Mouse (Mus musculus): ENCODE measurements around the gene Ace. TPM values are rescaled to one million over a fixed set of nuclear protein-coding genes. Genes with fewer than 3 reads are reported as not detected.

Gene Ace
- polyA plus RNA-seq, 1 experiment, result 1.3 TPM

GRCm38 (mm10) chr11:105969516-105969915 lies 1.8 kb downstream of the Ace start:
- H3K4me2 ChIP-seq (ENCODE audit: low read depth), result no peak overlapping the region
- H3K4me3 ChIP-seq, result no peak overlapping the region
- H3K27me3 ChIP-seq (ENCODE audit: control insufficient read depth, insufficient read depth, insufficient read length), result peaks cover 46% of the 10 kb centered on the region

GRCm38 (mm10) chr11:105974593-105974992 lies 6.8 kb downstream of the Ace start:
- Histone ChIP-seq H3K4me2 (ENCODE audit: low read depth) (no peak overlapping the region), H3K27me3 (ENCODE audit: control insufficient read depth, insufficient read depth, insufficient read length) (peaks cover 25% of the 10 kb centered on the region), H3ac (ENCODE audit: control insufficient read depth, insufficient read length) (no peak overlapping the region), H3K36me3 (ENCODE audit: control insufficient read depth, insufficient read depth) (no peaks in the 10 kb centered on the region), H3K79me2 (ENCODE audit: control insufficient read depth, insufficient read depth) (no peaks in the 10 kb centered on the region), H3K4me3 (no peak overlapping the region)
- TF ChIP-seq E2F4 (IDR thresholded peaks at IDR 0.05; ENCODE audit: insufficient read depth), result no peak
- no peak for TF ChIP-seq MAX (IDR thresholded peaks at IDR 0.05; ENCODE audit: low read depth)
- TF ChIP-seq REST (IDR thresholded peaks at IDR 0.05; ENCODE audit: insufficient read depth, insufficient read length), result no peak
- no peak for TF ChIP-seq TCF3 (IDR thresholded peaks at IDR 0.05; ENCODE audit: insufficient read length, low read depth)
- no peak for TF ChIP-seq MYOD1 (IDR thresholded peaks at IDR 0.05; ENCODE audit: control insufficient read depth in 1 of 3, insufficient read length in 2 of 3, low read depth in 2 of 3)
- TF ChIP-seq USF1 (IDR thresholded peaks at IDR 0.05; ENCODE audit: low read depth), result no peak
- TF ChIP-seq POLR2AphosphoS2 (IDR thresholded peaks at IDR 0.05; ENCODE audit: insufficient read length, low read depth), result no peak

More at GRCm38 (mm10) chr11:105969516-105969915, 1.8 kb downstream of the Ace start:
- no peaks in the 10 kb centered on the region for H3K36me3 ChIP-seq (ENCODE audit: control insufficient read depth, insufficient read depth)
- no peaks in the 10 kb centered on the region for H3K79me2 ChIP-seq (ENCODE audit: control insufficient read depth, insufficient read depth)
- H3ac ChIP-seq (ENCODE audit: control insufficient read depth, insufficient read length), result no peak overlapping the region
- TF ChIP-seq MYOG (IDR thresholded peaks at IDR 0.05; ENCODE audit: control insufficient read depth in 1 of 3, insufficient read depth in 1 of 3, insufficient read length in 2 of 3, low read depth in 2 of 3) (no peak), TCF12 (IDR thresholded peaks at IDR 0.05; ENCODE audit: insufficient read depth, poor library complexity, severe bottlenecking) (no peak)

GRCm38 (mm10) chr11:105975050-105975449 lies 7.3 kb downstream of the Ace start:
- peaks cover 25% of the 10 kb centered on the region for H3K27me3 ChIP-seq (ENCODE audit: control insufficient read depth, insufficient read depth, insufficient read length)
- peak; percentile 33 for TF ChIP-seq USF1 (IDR thresholded peaks at IDR 0.05; ENCODE audit: low read depth)
- TF ChIP-seq MYOD1 (IDR thresholded peaks at IDR 0.05; ENCODE audit: control insufficient read depth in 1 of 3, insufficient read length in 2 of 3, low read depth in 2 of 3), result no peak

GRCm38 (mm10) chr11:105975636-105976035 lies 7.9 kb downstream of the Ace start:
- peaks cover 25% of the 10 kb centered on the region for H3K27me3 ChIP-seq (ENCODE audit: control insufficient read depth, insufficient read depth, insufficient read length)
- no peak overlapping the region for H3K4me2 ChIP-seq (ENCODE audit: low read depth)
- no peaks in the 10 kb centered on the region for H3K36me3 ChIP-seq (ENCODE audit: control insufficient read depth, insufficient read depth)
- no peak overlapping the region for H3K4me3 ChIP-seq
- TF ChIP-seq POLR2AphosphoS2 (IDR thresholded peaks at IDR 0.05; ENCODE audit: insufficient read length, low read depth) (no peak), MAX (IDR thresholded peaks at IDR 0.05; ENCODE audit: low read depth) (no peak), TCF12 (IDR thresholded peaks at IDR 0.05; ENCODE audit: insufficient read depth, poor library complexity, severe bottlenecking) (no peak), POLR2A (IDR thresholded peaks at IDR 0.05; ENCODE audit: insufficient read length, low read depth) (no peak), TCF3 (IDR thresholded peaks at IDR 0.05; ENCODE audit: insufficient read length, low read depth) (no peak), USF1 (IDR thresholded peaks at IDR 0.05; ENCODE audit: low read depth) (no peak), REST (IDR thresholded peaks at IDR 0.05; ENCODE audit: insufficient read depth, insufficient read length) (no peak), CEBPB (IDR thresholded peaks at IDR 0.05; ENCODE audit: insufficient read depth, poor library complexity, severe bottlenecking) (no peak), MYOD1 (IDR thresholded peaks at IDR 0.05; ENCODE audit: control insufficient read depth in 1 of 3, insufficient read length in 2 of 3, low read depth in 2 of 3) (no peak), SRF (IDR thresholded peaks at IDR 0.05; ENCODE audit: control insufficient read depth, insufficient read length, low read depth) (no peak), MYOG (IDR thresholded peaks at IDR 0.05; ENCODE audit: control insufficient read depth in 1 of 3, insufficient read depth in 1 of 3, insufficient read length in 2 of 3, low read depth in 2 of 3) (no peak), E2F4 (IDR thresholded peaks at IDR 0.05; ENCODE audit: insufficient read depth) (no peak)
- no peak overlapping the region for H3ac ChIP-seq (ENCODE audit: control insufficient read depth, insufficient read length)
- no peaks in the 10 kb centered on the region for H3K79me2 ChIP-seq (ENCODE audit: control insufficient read depth, insufficient read depth)

More at GRCm38 (mm10) chr11:105975050-105975449, 7.3 kb downstream of the Ace start:
- Histone ChIP-seq H3K36me3 (ENCODE audit: control insufficient read depth, insufficient read depth) (no peaks in the 10 kb centered on the region), H3K4me3 (no peak overlapping the region), H3K79me2 (ENCODE audit: control insufficient read depth, insufficient read depth) (no peaks in the 10 kb centered on the region), H3K4me2 (ENCODE audit: low read depth) (no peak overlapping the region), H3ac (ENCODE audit: control insufficient read depth, insufficient read length) (no peak overlapping the region)

GRCm38 (mm10) chr11:105978232-105978631 lies 10.5 kb downstream of the Ace start:
- no peak overlapping the region for H3ac ChIP-seq (ENCODE audit: control insufficient read depth, insufficient read length)
- H3K79me2 ChIP-seq (ENCODE audit: control insufficient read depth, insufficient read depth), result no peaks in the 10 kb centered on the region
- TF ChIP-seq REST (IDR thresholded peaks at IDR 0.05; ENCODE audit: insufficient read depth, insufficient read length), result no peak
- TF ChIP-seq USF1 (IDR thresholded peaks at IDR 0.05; ENCODE audit: low read depth), result no peak
- no peak for TF ChIP-seq MAX (IDR thresholded peaks at IDR 0.05; ENCODE audit: low read depth)
- no peak for TF ChIP-seq CEBPB (IDR thresholded peaks at IDR 0.05; ENCODE audit: insufficient read depth, poor library complexity, severe bottlenecking)
- TF ChIP-seq MYOG (IDR thresholded peaks at IDR 0.05; ENCODE audit: control insufficient read depth in 1 of 3, insufficient read depth in 1 of 3, insufficient read length in 2 of 3, low read depth in 2 of 3), result no peak
- no peak for TF ChIP-seq POLR2AphosphoS2 (IDR thresholded peaks at IDR 0.05; ENCODE audit: insufficient read length, low read depth)
- no peak for TF ChIP-seq MYOD1 (IDR thresholded peaks at IDR 0.05; ENCODE audit: control insufficient read depth in 1 of 3, insufficient read length in 2 of 3, low read depth in 2 of 3)
- no peak for TF ChIP-seq SRF (IDR thresholded peaks at IDR 0.05; ENCODE audit: control insufficient read depth, insufficient read length, low read depth)
- TF ChIP-seq TCF3 (IDR thresholded peaks at IDR 0.05; ENCODE audit: insufficient read length, low read depth), result no peak
- TF ChIP-seq POLR2A (IDR thresholded peaks at IDR 0.05; ENCODE audit: insufficient read length, low read depth), result no peak
- TF ChIP-seq TCF12 (IDR thresholded peaks at IDR 0.05; ENCODE audit: insufficient read depth, poor library complexity, severe bottlenecking), result no peak
- TF ChIP-seq E2F4 (IDR thresholded peaks at IDR 0.05; ENCODE audit: insufficient read depth), result no peak
- H3K27me3 ChIP-seq (ENCODE audit: control insufficient read depth, insufficient read depth, insufficient read length), result peaks cover 15% of the 10 kb centered on the region
- no peak overlapping the region for H3K4me3 ChIP-seq
- H3K36me3 ChIP-seq (ENCODE audit: control insufficient read depth, insufficient read depth), result no peaks in the 10 kb centered on the region
- no peak overlapping the region for H3K4me2 ChIP-seq (ENCODE audit: low read depth)
